In the genomic region with DNA sequence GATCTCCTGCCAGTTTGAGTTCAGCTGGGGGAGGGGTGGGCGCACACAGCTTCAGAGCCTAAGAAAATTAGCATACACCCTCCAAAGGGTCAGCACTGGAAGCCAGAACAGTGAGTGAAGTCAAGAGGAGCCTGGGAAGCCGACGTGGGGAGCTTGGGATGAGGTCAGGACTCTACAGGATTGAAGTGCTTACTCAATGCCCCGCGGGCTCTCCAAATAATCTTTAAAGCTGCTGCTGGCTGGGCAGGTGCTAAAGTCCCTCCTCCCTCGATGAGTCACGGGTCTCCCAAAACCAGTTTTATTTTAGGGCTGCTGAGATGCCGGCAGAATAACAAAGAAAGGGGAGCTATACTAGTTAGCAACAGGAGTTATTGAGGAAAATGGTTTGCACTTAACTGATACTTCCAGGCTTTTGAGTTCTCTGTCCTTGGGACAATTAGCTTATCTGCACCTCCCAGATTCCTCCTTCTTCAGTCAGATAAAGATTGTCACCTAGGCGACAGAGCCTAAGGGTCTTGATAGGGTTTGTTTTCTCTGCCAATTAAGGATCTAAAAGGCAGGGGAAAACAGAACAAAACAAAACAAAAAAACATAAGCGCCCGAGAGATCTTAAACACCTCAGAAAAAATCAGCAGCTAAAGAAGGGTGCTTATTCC, we compare ENCODE assay signal across 9 mouse cellular contexts. TPM values are rescaled to one million over a fixed set of nuclear protein-coding genes. Genes with fewer than 3 reads are reported as not detected.
DNase-seq lines count a peak whose midpoint lies in the region; ATAC-seq and TF ChIP-seq lines count a peak whose summit lies in the region.
"Had no signal": no experiment of that assay in that cellular context is flagged by ENCODE, and none has a peak within 500 bp of the region (broad histone marks: within the 10 kb centered on the region; RNA-seq: fewer than 3 reads in every experiment).

No protein-coding gene starts in this region.

- peak; percentile 79 for TF ChIP-seq EP300 in liver, postnatal 0 days (IDR thresholded peaks at IDR 0.05; ENCODE audit: low read depth)
- peak; percentile 45 for TF ChIP-seq EP300 in stomach, postnatal 0 days (optimal IDR thresholded peaks at IDR 0.05)

- no peaks in the 10 kb centered on the region for H3K27me3 ChIP-seq in midbrain, embryonic 11.5 days (ENCODE audit: control insufficient read depth, insufficient read depth, low read length)
- no peaks in the 10 kb centered on the region for H3K27me3 ChIP-seq in midbrain, embryonic 15.5 days (replicated peaks)
- H3K27me3 ChIP-seq in liver, postnatal 0 days (ENCODE audit: insufficient read depth, low read length) = no peaks in the 10 kb centered on the region; the same call in 1 of the 2 replicates
- no peaks in the 10 kb centered on the region for H3K27me3 ChIP-seq in stomach, postnatal 0 days (ENCODE audit: control insufficient read depth, insufficient read depth, low read length)

- ATAC-seq in midbrain, embryonic 11.5 days (ENCODE audit: low FRiP score) = peak; percentile 67
- ATAC-seq in midbrain, embryonic 15.5 days (replicated peaks) = no peak; the same call in 1 of the 2 replicates
- ATAC-seq in liver, postnatal 0 days = peak; percentile 75
- ATAC-seq in stomach, postnatal 0 days (ENCODE audit: low FRiP score, low TSS enrichment) = peak; percentile 36; the same call in 1 of the 2 replicates

- H3K9ac ChIP-seq in midbrain, embryonic 11.5 days (ENCODE audit: low read length) = peak overlapping the region; percentile 4; the same call in 1 of the 2 replicates
- no peak overlapping the region for H3K9ac ChIP-seq in midbrain, embryonic 15.5 days
- H3K9ac ChIP-seq in liver, postnatal 0 days (replicated peaks) = no peak overlapping the region; the same call in 1 of the 2 replicates
- H3K9ac ChIP-seq in stomach, postnatal 0 days (ENCODE audit: low read length) = no peak overlapping the region

- no peak for TF ChIP-seq CTCF in liver, postnatal 0 days (IDR thresholded peaks at IDR 0.05; ENCODE audit: low read depth)
- TF ChIP-seq CTCF in stomach, postnatal 0 days (IDR thresholded peaks at IDR 0.05; ENCODE audit: low read depth) = no peak

- intact Hi-C loops in left cerebral cortex, postnatal 4 days (cut with DNase I) = no loop called here

- H3K9me3 ChIP-seq in midbrain, embryonic 11.5 days (ENCODE audit: control insufficient read depth, low read length) = no peaks in the 10 kb centered on the region
- H3K9me3 ChIP-seq in midbrain, embryonic 15.5 days = no peaks in the 10 kb centered on the region
- H3K9me3 ChIP-seq in liver, postnatal 0 days (ENCODE audit: low read length) = no peaks in the 10 kb centered on the region
- no peaks in the 10 kb centered on the region for H3K9me3 ChIP-seq in stomach, postnatal 0 days (ENCODE audit: control insufficient read depth, low read length)

- H3K4me3 ChIP-seq in midbrain, embryonic 11.5 days (ENCODE audit: low read depth, low read length) = no peak overlapping the region
- no peak overlapping the region for H3K4me3 ChIP-seq in midbrain, embryonic 15.5 days
- H3K4me3 ChIP-seq in liver, postnatal 0 days (ENCODE audit: low read depth, low read length) = no peak overlapping the region
- no peak overlapping the region for H3K4me3 ChIP-seq in stomach, postnatal 0 days (ENCODE audit: low read depth, low read length)

- 3% methylated on average over 11 of the region's 11 CpGs for WGBS in midbrain, embryonic 11.5 days
- 4% methylated on average over 11 of the region's 11 CpGs for WGBS in midbrain, embryonic 15.5 days
- 11% methylated on average over 11 of the region's 11 CpGs for WGBS in liver, postnatal 0 days (ENCODE audit: insufficient replicate concordance)
- 13% methylated on average over 11 of the region's 11 CpGs for WGBS in stomach, postnatal 0 days

- H3K4me1 ChIP-seq in midbrain, embryonic 11.5 days (ENCODE audit: control insufficient read depth, insufficient read depth, low read length) = peaks cover 34% of the 10 kb centered on the region
- H3K4me1 ChIP-seq in midbrain, embryonic 15.5 days = peaks cover 26% of the 10 kb centered on the region
- H3K4me1 ChIP-seq in liver, postnatal 0 days (ENCODE audit: insufficient read depth) = peaks cover 23% of the 10 kb centered on the region
- H3K4me1 ChIP-seq in stomach, postnatal 0 days (replicated peaks; ENCODE audit: control insufficient read depth, insufficient read depth) = peaks cover 9% of the 10 kb centered on the region

- H3K36me3 ChIP-seq in midbrain, embryonic 11.5 days (ENCODE audit: control insufficient read depth, insufficient read depth, low read length) = no peaks in the 10 kb centered on the region
- H3K36me3 ChIP-seq in midbrain, embryonic 15.5 days (replicated peaks) = no peaks in the 10 kb centered on the region
- no peaks in the 10 kb centered on the region for H3K36me3 ChIP-seq in liver, postnatal 0 days (replicated peaks; ENCODE audit: insufficient read depth, low read length)
- no peaks in the 10 kb centered on the region for H3K36me3 ChIP-seq in stomach, postnatal 0 days (ENCODE audit: control insufficient read depth, insufficient read depth, low read length)

- peak overlapping the region; percentile 4; the same call in 1 of the 2 replicates for H3K4me2 ChIP-seq in midbrain, embryonic 11.5 days
- H3K4me2 ChIP-seq in midbrain, embryonic 15.5 days = no peak overlapping the region
- peak overlapping the region; percentile 43 for H3K4me2 ChIP-seq in liver, postnatal 0 days (ENCODE audit: low read depth, low read length)
- no peak overlapping the region for H3K4me2 ChIP-seq in stomach, postnatal 0 days (replicated peaks; ENCODE audit: low read depth)

- DNase-seq in adrenal gland, postnatal 14 days = peak; percentile 6
- no peak for DNase-seq in adrenal gland, adult 8-10 months
- DNase-seq in midbrain, embryonic 11.5 days (ENCODE audit: low spot score, missing footprints) = peak; percentile 94
- peak; percentile 33 for DNase-seq in liver, postnatal 0 days
- peak; percentile 54 for DNase-seq in stomach, postnatal 0 days (ENCODE audit: low spot score)
- DNase-seq in left cerebral cortex, adult 18-20 months (ENCODE audit: low spot score in 2 of 2) = no peak
- DNase-seq in left cerebral cortex, postnatal 4 days = no peak

- no peak overlapping the region; the same call in 1 of the 2 replicates for H3K27ac ChIP-seq in midbrain, embryonic 11.5 days (ENCODE audit: low read depth, low read length)
- no peak overlapping the region for H3K27ac ChIP-seq in midbrain, embryonic 15.5 days
- H3K27ac ChIP-seq in liver, postnatal 0 days (ENCODE audit: low read depth) = no peak overlapping the region
- H3K27ac ChIP-seq in stomach, postnatal 0 days (replicated peaks) = peak overlapping the region; percentile 56

RNA-seq across cellular contexts. Expression of a gene that starts 10.6 kb away (rescaled TPM):
- total RNA-seq in adrenal gland, postnatal 14 days (2021) = 0.22 and 1.2 TPM in 2 replicates
- total RNA-seq in adrenal gland, adult 8-10 months (2022) = under 1 TPM in 3 of 4 experiments, not detected in 1; 0.10 to 0.17 (median 0.15) TPM
- 0.23 and 0.49 TPM in 2 replicates for polyA plus RNA-seq in midbrain, embryonic 11.5 days (2014; fragmentation: Nextera tagmentation; extraction: Ambion mirVana)
- 0.14 and 0.15 TPM in 2 replicates for polyA plus RNA-seq in midbrain, embryonic 15.5 days (2015; fragmentation: Nextera tagmentation; extraction: Ambion mirVana)
- 0.20 and 0.31 TPM in 2 replicates for polyA plus RNA-seq in liver, postnatal 0 days (2015; fragmentation: Nextera tagmentation; extraction: Ambion mirVana)
- polyA plus RNA-seq in stomach, postnatal 0 days (2015; fragmentation: Nextera tagmentation; extraction: Ambion mirVana) = 10.7 and 12.8 TPM in 2 replicates
- under 1 TPM; 0.16 to 0.51 TPM for total RNA-seq in left cerebral cortex, adult 18-20 months (2021)
- under 1 TPM; 0.14 to 0.24 TPM for total RNA-seq in left cerebral cortex, postnatal 4 days (2021)

RNA-seq across cellular contexts. Expression of a gene that starts 57.1 kb away (rescaled TPM):
- total RNA-seq in adrenal gland, postnatal 14 days (2021) = not detected in 2 replicates
- not detected for total RNA-seq in adrenal gland, adult 8-10 months (2022)
- not detected in 2 replicates for polyA plus RNA-seq in midbrain, embryonic 11.5 days (2014; fragmentation: Nextera tagmentation; extraction: Ambion mirVana)
- not detected in 2 replicates for polyA plus RNA-seq in midbrain, embryonic 15.5 days (2015; fragmentation: Nextera tagmentation; extraction: Ambion mirVana)
- polyA plus RNA-seq in liver, postnatal 0 days (2015; fragmentation: Nextera tagmentation; extraction: Ambion mirVana) = not detected in 2 replicates
- polyA plus RNA-seq in stomach, postnatal 0 days (2015; fragmentation: Nextera tagmentation; extraction: Ambion mirVana) = 0.38 and 0.39 TPM in 2 replicates
- total RNA-seq in left cerebral cortex, adult 18-20 months (2021) = not detected
- not detected for total RNA-seq in left cerebral cortex, postnatal 4 days (2021)
- total RNA-seq: neutrophil, adult 5-6 weeks had no signal

Comparison
In these comparisons a context has a peak if more than half of its experiments do, and no peak if none do; other contexts are left out.
1. DNase-seq: peak in adrenal gland, postnatal 14 days (single experiment), midbrain, embryonic 11.5 days (single experiment), liver, postnatal 0 days (single experiment) and stomach, postnatal 0 days (single experiment); none in adrenal gland, adult 8-10 months (single experiment), left cerebral cortex, adult 18-20 months (0 of 2) and left cerebral cortex, postnatal 4 days (single experiment).
2. H3K4me2 ChIP-seq: peak in midbrain, embryonic 11.5 days (single experiment) and liver, postnatal 0 days (single experiment); none in midbrain, embryonic 15.5 days (single experiment) and stomach, postnatal 0 days (single experiment).